Mouse (Mus musculus) lung, postnatal 0 days (tissue): ENCODE data around the gene Pdss2.

Experiments
- CTCF ChIP-seq: IDR thresholded peaks from 2 replicates; pipeline ENCODE4 v1.5.1; 2016; ENCODE audit warnings: antibody characterized with exemption, mild to moderate bottlenecking
- EP300 ChIP-seq: IDR thresholded peaks from 2 replicates; pipeline ENCODE4 v1.6.1; 2016; ENCODE audit warnings: antibody characterized with exemption, mild to moderate bottlenecking, control low read depth

DNA sequence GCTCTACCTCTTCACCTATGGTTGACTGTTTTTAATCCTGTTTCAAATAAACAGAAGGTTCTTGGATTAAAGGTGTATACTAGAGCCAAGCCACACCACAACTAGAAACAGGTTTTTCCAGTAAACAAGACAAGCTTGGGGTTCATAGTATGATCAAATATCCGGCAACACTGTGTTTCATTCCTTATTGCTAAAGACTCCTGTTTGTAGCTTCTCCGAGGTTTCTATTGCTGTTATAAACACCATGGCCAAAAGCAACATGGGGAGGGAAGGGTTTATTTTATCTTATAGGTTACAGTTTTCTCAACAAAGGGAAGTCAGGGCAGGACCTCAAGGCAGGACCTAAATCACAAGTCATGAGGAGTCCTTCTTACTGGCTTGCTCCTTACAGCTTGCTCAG lies 8.0 kb downstream of the Pdss2 start:
- no peak for TF ChIP-seq CTCF
- TF ChIP-seq EP300 = no peak
